Mouse (Mus musculus) forebrain, embryonic 16.5 days (tissue): ENCODE measurements around the gene Gnat1. TPM values are rescaled to one million over a fixed set of nuclear protein-coding genes. Genes with fewer than 3 reads are reported as not detected.
"Not testable (repeated sequence)": the region's sequence is repeated elsewhere in the genome, so short reads cannot be mapped to it uniquely, and the experiment has no call there.

Experiments
- ATAC-seq: fragments of 200-750 bp; cut with Nextera tagmentation; 2 replicates; pipeline ENCODE4 v1.8.0; 2017; ENCODE audit warnings: mild to moderate bottlenecking, moderate library complexity
- H3K27ac ChIP-seq: fragments of 300-500 bp; sonication (generic); 2 replicates; pipeline ENCODE4 v1.5.1; 2014; ENCODE audit warnings: low read length, control low read depth
- H3K27me3 ChIP-seq: fragments of 300-500 bp; sonication (generic); replicated peaks from 2 replicates; pipeline ENCODE4 v1.6.1; 2014; ENCODE audit warnings: low read length; ENCODE audit not compliant: control insufficient read depth, insufficient read depth
- H3K36me3 ChIP-seq: fragments of 300-500 bp; sonication (generic); 2 replicates; pipeline ENCODE4 v1.6.1; 2014; ENCODE audit not compliant: control insufficient read depth, insufficient read depth
- H3K4me1 ChIP-seq: fragments of 300-500 bp; sonication (generic); replicated peaks from 2 replicates; pipeline ENCODE4 v1.6.1; 2014; ENCODE audit warnings: low read length; ENCODE audit not compliant: control insufficient read depth, insufficient read depth
- H3K4me2 ChIP-seq: fragments of 300-500 bp; sonication (generic); 2 replicates; pipeline ENCODE4 v1.6.1; 2014; ENCODE audit warnings: mild to moderate bottlenecking, low read length, control low read depth
- H3K4me3 ChIP-seq: fragments of 300-500 bp; sonication (generic); replicated peaks from 2 replicates; pipeline ENCODE4 v1.5.1; 2014; ENCODE audit warnings: mild to moderate bottlenecking, low read length, control low read depth
- H3K9ac ChIP-seq: fragments of 300-500 bp; sonication (generic); replicated peaks from 2 replicates; pipeline ENCODE4 v1.6.1; 2014; ENCODE audit warnings: low read depth, low read length, control low read depth
- H3K9me3 ChIP-seq: fragments of 300-500 bp; sonication (generic); 2 replicates; pipeline ENCODE4 v1.6.1; 2016; ENCODE audit warnings: low read length; ENCODE audit not compliant: control insufficient read depth
- WGBS: fragments of 180-500 bp; shearing (Covaris S2); extraction: QIAGEN DNeasy Blood & Tissue Kit; methylation state at CpG from one replicate; pipeline ENCODE4 v1.1.7; 2014; 5-methylcytosine and 5-hydroxymethylcytosine counted together
- polyA plus RNA-seq: library from polyadenylated mRNA; unstranded; fragments of >200 nt; fragmentation: Nextera tagmentation; extraction: Ambion mirVana; gene quantifications from 2 replicates; pipeline ENCODE4 v1.2.1, GENCODE M21; 2015

Gnat1 gene
- polyA plus RNA-seq, 1 experiment from 2014 or later = 1.4 TPM

DNA sequence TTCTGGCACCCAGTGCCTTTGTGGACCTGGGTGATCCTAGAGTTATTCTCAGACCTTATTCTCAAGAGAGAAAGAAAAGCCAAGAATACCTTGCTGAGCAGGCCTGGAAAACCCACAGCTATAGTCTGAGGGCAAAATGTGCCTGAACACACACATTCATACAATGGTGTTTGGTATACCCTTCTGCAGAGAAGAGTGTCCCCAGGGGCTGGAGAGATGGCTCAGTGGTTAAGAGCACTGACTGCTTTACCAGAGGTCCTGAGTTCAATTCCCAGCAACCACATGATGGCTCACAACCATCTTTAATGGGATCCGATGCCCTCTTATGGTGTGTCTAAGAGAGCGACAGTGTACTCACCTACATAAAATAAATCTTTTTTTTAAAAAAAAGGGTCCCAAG lies 651 bp downstream of the Gnat1 start:
- H3K4me3 ChIP-seq = no peak overlapping the region
- no peak overlapping the region for H3K4me2 ChIP-seq
- H3K9ac ChIP-seq = no peak overlapping the region
- no peak for ATAC-seq
- peaks cover 3% of the 10 kb centered on the region; the same call in 1 of the 2 replicates for H3K36me3 ChIP-seq
- H3K9me3 ChIP-seq = no peaks in the 10 kb centered on the region
- H3K4me1 ChIP-seq = peaks cover 20% of the 10 kb centered on the region
- WGBS = 94% methylated on average over 2 of the region's 2 CpGs
- H3K27me3 ChIP-seq = peaks cover 18% of the 10 kb centered on the region
- H3K27ac ChIP-seq = no peak overlapping the region

DNA sequence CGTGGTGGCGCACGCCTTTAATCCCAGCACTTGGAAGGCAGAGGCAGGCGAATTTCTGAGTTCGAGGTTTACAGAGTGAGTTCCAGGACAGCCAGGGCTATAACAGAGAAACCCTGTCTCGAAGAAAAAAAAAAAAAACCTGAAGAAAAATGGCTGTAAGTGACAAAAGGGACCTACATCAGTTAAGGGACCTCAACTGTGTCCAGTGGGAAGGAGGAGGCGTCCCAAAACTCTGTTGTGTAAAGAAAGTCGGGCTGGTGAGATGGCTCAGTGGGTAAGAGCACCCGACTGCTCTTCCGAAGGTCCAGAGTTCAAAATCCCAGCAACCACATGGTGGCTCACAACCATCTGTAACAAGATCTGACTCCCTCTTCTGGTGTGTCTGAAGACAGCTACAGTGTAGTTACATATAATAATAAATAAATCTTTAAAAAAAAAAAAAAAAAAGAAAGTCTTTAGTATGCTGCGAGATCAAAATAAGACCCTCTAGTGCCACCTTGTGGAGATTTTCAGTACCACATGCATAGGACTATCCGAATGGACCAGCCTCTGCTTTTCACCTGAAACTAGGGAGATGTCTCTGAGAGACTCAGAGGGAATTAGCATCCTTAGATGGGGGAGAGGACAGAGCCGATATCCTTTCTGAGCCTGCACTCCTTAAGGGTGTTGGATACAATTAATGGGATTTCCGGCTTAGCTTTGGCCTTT lies 1.5 kb downstream of the Gnat1 start:
- not testable (repeated sequence) for H3K9me3 ChIP-seq, ATAC-seq, H3K27ac ChIP-seq, H3K4me3 ChIP-seq, H3K9ac ChIP-seq, H3K36me3 ChIP-seq, H3K4me2 ChIP-seq
- Histone ChIP-seq H3K27me3 (peaks cover 18% of the 10 kb centered on the region), H3K4me1 (peaks cover 20% of the 10 kb centered on the region)
- WGBS = 42% methylated on average over 14 of the region's 14 CpGs

DNA sequence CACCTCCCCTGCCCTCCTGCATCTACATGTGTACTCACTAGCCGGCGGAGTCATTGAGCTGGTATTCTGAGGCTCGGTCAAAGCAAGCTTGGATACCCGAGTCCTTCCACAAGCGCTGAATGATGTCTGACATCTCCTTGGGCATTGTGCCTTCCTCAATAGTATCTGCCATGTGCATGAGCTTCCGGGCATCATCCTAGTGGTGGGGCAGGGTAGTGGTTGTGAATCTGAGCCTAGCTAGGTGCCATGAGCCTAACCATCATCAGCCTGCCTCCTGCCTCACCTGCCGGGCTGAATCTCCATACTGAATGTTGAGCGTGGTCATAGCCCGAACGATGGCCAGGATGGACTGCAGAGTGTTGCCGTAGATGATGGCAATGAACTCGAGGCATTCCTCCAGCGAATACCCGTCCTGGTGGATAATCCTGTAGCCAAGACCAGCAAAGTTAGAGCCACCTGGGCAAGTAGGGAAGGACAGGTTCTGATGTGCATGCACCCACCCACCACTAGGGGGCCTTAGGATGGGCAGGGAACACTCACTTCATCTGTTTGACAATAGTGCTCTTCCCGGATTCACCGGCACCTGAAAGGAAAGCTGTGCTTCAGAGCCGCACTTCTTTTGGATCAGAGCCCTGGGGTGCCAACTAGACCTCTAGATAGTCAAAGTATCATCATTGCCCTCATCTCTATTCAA lies 2.3 kb downstream of the Gnat1 start:
- Histone ChIP-seq H3K27me3 (peaks cover 18% of the 10 kb centered on the region), H3K4me3 (no peak overlapping the region), H3K27ac (no peak overlapping the region), H3K36me3 (peaks cover 3% of the 10 kb centered on the region; the same call in 1 of the 2 replicates), H3K4me1 (peaks cover 20% of the 10 kb centered on the region), H3K4me2 (no peak overlapping the region), H3K9ac (no peak overlapping the region), H3K9me3 (no peaks in the 10 kb centered on the region)
- 18% methylated on average over 17 of the region's 17 CpGs for WGBS
- ATAC-seq = no peak

DNA sequence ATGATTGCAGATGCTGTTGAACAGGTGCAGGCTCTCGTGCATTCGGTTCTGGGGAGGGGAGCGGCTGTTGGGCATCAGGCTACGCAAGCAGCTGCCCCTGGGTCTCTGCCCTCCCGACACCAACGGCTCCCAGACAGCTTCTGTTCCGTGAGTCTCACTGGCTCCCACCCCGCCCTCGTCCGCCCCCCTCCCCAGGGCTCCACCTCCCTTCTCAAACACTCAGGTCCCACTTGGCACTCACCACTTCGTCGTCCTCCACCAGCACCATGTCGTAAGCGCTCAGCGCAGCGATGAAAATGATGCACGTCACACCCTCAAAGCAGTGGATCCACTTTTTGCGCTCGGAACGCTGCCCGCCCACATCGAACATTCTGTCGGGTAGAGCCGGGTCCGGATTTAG lies 3.2 kb downstream of the Gnat1 start:
- 1% methylated on average over 25 of the region's 25 CpGs for WGBS
- peaks cover 20% of the 10 kb centered on the region for H3K4me1 ChIP-seq
- H3K9ac ChIP-seq = peak overlapping the region; percentile 47
- no peaks in the 10 kb centered on the region for H3K36me3 ChIP-seq
- no peaks in the 10 kb centered on the region for H3K9me3 ChIP-seq
- no peak overlapping the region for H3K27ac ChIP-seq
- H3K4me3 ChIP-seq = peak overlapping the region; percentile 35
- peak; percentile 14; the same call in 1 of the 2 replicates for ATAC-seq
- peak overlapping the region; percentile 65 for H3K4me2 ChIP-seq
- H3K27me3 ChIP-seq = peaks cover 18% of the 10 kb centered on the region

DNA sequence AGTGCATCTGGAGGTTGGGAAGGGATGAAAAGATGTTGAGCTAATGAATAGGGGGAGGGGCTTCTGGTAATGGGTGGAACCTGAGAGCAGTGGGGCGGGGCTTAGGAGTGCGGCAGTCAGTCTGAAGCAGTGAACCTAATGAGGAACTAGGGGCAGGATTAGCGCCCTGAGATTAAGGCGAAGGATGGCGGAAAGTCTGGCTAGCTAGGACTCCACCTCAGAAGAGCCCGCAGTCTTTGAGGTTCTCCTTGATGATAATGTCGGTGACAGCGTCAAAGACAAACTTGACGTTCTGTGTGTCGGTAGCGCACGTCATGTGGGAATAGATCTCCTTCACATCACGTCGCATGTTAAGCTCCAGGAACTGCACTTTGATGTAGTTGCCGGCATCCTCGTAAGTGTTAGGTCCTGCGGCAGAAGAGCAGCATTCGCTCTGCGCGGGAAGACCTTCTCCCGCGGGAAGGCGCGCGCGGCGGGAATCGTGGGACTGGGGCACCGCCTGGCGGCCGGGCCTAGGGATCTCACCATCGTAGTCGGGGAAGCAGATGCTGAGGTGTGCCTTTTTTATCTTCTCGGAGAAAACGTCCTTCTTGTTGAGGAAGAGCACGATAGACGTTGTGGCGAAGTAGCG lies 3.7 kb downstream of the Gnat1 start:
- under 1% methylated on average over 39 of the region's 39 CpGs for WGBS
- H3K27ac ChIP-seq = no peak overlapping the region
- H3K4me3 ChIP-seq = peak overlapping the region; percentile 35
- peak overlapping the region; percentile 65 for H3K4me2 ChIP-seq
- H3K9ac ChIP-seq = peak overlapping the region; percentile 47
- no peaks in the 10 kb centered on the region for H3K36me3 ChIP-seq
- peaks cover 18% of the 10 kb centered on the region for H3K27me3 ChIP-seq
- no peaks in the 10 kb centered on the region for H3K9me3 ChIP-seq
- H3K4me1 ChIP-seq = peaks cover 20% of the 10 kb centered on the region
- ATAC-seq = peak; percentile 71

DNA sequence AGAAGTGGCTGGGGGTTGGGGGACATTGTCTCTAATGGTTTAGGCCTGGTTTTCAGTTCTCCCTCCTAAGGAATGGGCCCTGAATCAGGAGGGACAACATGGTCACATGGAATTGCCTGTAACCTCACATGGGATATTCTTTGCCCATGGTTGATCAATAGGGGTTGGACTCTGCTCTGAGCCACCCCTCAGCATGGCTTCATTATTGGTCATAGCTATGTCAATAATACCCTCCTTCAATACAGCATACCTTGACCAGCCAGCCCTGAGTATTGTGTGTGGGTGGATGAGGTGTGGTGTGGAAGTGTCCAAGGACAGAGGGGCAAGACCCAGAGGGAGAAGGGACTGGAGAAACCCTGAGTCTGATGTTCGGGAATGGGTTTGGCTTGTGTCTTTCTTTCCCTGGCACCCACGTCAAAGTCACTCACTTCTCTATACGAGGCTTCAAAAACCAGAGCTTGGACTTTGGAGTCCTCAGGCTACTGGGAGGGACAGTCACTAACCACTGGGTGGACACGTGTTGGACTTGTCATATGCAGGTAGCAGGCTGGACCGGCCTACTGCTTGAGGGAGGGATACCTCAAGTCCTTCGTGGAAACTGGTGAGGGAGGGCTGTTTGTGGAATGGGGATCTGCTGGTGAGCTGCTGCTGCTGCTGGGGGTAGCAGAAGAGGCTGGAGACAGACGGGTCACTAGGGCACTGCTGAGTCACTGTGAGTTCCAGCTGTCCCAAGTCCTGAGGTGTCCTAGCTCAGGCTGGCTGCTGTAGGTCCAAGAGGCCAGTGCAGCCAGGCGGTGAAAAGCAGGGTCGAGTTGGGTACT lies 4.7 kb downstream of the Gnat1 start:
- no peaks in the 10 kb centered on the region for H3K36me3 ChIP-seq
- H3K4me1 ChIP-seq = peaks cover 20% of the 10 kb centered on the region
- no peaks in the 10 kb centered on the region for H3K9me3 ChIP-seq
- H3K9ac ChIP-seq = no peak overlapping the region
- H3K27ac ChIP-seq = no peak overlapping the region
- no peak for ATAC-seq
- H3K4me3 ChIP-seq = no peak overlapping the region
- H3K27me3 ChIP-seq = peaks cover 18% of the 10 kb centered on the region
- no peak overlapping the region for H3K4me2 ChIP-seq
- 57% methylated on average over 9 of the region's 9 CpGs for WGBS

DNA sequence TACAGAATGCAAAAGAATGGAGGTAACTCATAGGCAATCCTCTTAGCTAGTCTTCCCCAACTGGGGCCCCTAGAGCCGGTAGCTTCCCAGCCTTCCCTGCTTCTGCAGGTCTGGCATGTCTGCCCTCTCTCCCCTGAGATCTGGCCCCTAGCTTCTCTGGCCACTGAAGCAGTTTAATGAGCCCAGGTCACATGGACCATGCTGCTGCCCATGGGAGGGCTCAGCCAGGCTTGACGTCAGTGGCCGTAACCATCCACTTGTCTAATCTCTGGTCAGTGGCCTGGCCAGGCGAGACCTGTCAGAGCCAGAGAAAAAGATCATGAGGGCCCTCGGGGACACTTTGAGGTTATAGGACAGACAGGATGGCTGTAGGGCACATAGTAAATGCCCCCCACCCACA lies 9.3 kb downstream of the Gnat1 start:
- H3K36me3 ChIP-seq = no peaks in the 10 kb centered on the region
- H3K4me3 ChIP-seq = no peak overlapping the region
- no peak for ATAC-seq
- H3K27ac ChIP-seq = no peak overlapping the region
- H3K4me1 ChIP-seq = peaks cover 17% of the 10 kb centered on the region
- H3K9me3 ChIP-seq = no peaks in the 10 kb centered on the region
- no peak overlapping the region for H3K4me2 ChIP-seq
- 67% methylated on average over 5 of the region's 5 CpGs for WGBS
- H3K9ac ChIP-seq = no peak overlapping the region
- peaks cover 14% of the 10 kb centered on the region for H3K27me3 ChIP-seq

DNA sequence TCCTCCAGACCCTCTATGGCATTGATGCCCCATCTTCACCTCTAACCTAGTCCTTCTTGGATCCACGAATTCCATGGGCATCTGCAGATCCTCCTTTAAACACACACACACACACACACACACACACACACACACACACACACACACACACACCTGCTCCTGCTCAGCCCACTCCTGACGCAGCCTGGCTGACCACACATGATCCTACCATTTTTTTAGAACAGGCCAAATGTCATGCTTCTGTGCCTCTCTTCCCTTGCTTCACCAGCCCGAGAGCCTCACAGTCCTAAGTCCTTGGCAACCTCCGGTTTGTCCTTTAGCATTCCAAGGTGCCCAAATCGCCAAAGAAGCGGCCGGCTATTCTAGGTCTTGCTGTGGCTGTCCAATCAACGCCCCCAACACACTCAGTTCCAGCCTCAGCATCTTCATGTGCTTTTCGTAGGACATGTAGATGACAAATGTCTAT lies 10.0 kb downstream of the Gnat1 start, which contains the start of gene Slc38a3:
TSS of gene Slc38a3 (minus strand) at position 51 of the 466 bp plus-strand sequence.
- Histone ChIP-seq H3K4me3 (no peak within 1 kb of the TSS), H3K36me3 (no peaks in the 10 kb centered on the region), H3K27ac (no peak within 1 kb of the TSS), H3K4me1 (peaks cover 17% of the 10 kb centered on the region), H3K9ac (no peak within 1 kb of the TSS), H3K4me2 (no peak within 1 kb of the TSS), H3K9me3 (no peaks in the 10 kb centered on the region), H3K27me3 (peaks cover 7% of the 10 kb centered on the region)
- ATAC-seq = no peak
- 89% methylated on average over 9 of the region's 9 CpGs for WGBS
